Mouse (Mus musculus) forebrain, embryonic 16.5 days (tissue): Measurements from ENCODE around the gene Slc51a. TPM values are rescaled to one million over a fixed set of nuclear protein-coding genes. Genes with fewer than 3 reads are reported as not detected.

ENCODE experiments used
- ATAC-seq: fragments of 200-750 bp; cut with Nextera tagmentation; 2 replicates; pipeline ENCODE4 v1.8.0; 2017; ENCODE audit warnings: mild to moderate bottlenecking, moderate library complexity
- H3K27ac ChIP-seq: fragments of 300-500 bp; sonication (generic); 2 replicates; pipeline ENCODE4 v1.5.1; 2014; ENCODE audit warnings: low read length, control low read depth
- H3K27me3 ChIP-seq: fragments of 300-500 bp; sonication (generic); replicated peaks from 2 replicates; pipeline ENCODE4 v1.6.1; 2014; ENCODE audit warnings: low read length; ENCODE audit not compliant: control insufficient read depth, insufficient read depth
- H3K36me3 ChIP-seq: fragments of 300-500 bp; sonication (generic); 2 replicates; pipeline ENCODE4 v1.6.1; 2014; ENCODE audit not compliant: control insufficient read depth, insufficient read depth
- H3K4me1 ChIP-seq: fragments of 300-500 bp; sonication (generic); replicated peaks from 2 replicates; pipeline ENCODE4 v1.6.1; 2014; ENCODE audit warnings: low read length; ENCODE audit not compliant: control insufficient read depth, insufficient read depth
- H3K4me2 ChIP-seq: fragments of 300-500 bp; sonication (generic); 2 replicates; pipeline ENCODE4 v1.6.1; 2014; ENCODE audit warnings: mild to moderate bottlenecking, low read length, control low read depth
- H3K4me3 ChIP-seq: fragments of 300-500 bp; sonication (generic); replicated peaks from 2 replicates; pipeline ENCODE4 v1.5.1; 2014; ENCODE audit warnings: mild to moderate bottlenecking, low read length, control low read depth
- H3K9ac ChIP-seq: fragments of 300-500 bp; sonication (generic); replicated peaks from 2 replicates; pipeline ENCODE4 v1.6.1; 2014; ENCODE audit warnings: low read depth, low read length, control low read depth
- H3K9me3 ChIP-seq: fragments of 300-500 bp; sonication (generic); 2 replicates; pipeline ENCODE4 v1.6.1; 2016; ENCODE audit warnings: low read length; ENCODE audit not compliant: control insufficient read depth
- WGBS: fragments of 180-500 bp; shearing (Covaris S2); extraction: QIAGEN DNeasy Blood & Tissue Kit; methylation state at CpG from one replicate; pipeline ENCODE4 v1.1.7; 2014; 5-methylcytosine and 5-hydroxymethylcytosine counted together
- polyA plus RNA-seq: library from polyadenylated mRNA; unstranded; fragments of >200 nt; fragmentation: Nextera tagmentation; extraction: Ambion mirVana; gene quantifications from 2 replicates; pipeline ENCODE4 v1.2.1, GENCODE M21; 2015

Slc51a gene
- polyA plus RNA-seq, 1 experiment from 2014 or later, result 0.09 TPM

GRCm38 (mm10) chr16:32484431-32484871 is 3.2 kb downstream of the Slc51a start:
- Histone ChIP-seq H3K27ac (no peak overlapping the region), H3K4me2 (no peak overlapping the region), H3K9ac (no peak overlapping the region), H3K27me3 (no peaks in the 10 kb centered on the region), H3K4me3 (no peak overlapping the region), H3K9me3 (no peaks in the 10 kb centered on the region), H3K36me3 (no peaks in the 10 kb centered on the region), H3K4me1 (no peaks in the 10 kb centered on the region)
- WGBS, result 59% methylated on average over 7 of the region's 7 CpGs
- no peak for ATAC-seq

- H3K27me3 ChIP-seq, result no peaks in the 10 kb centered on the region
Observed at GRCm38 (mm10) chr16:32479415-32479814, 8.3 kb downstream of the Slc51a start.

GRCm38 (mm10) chr16:32477315-32477714 is 10.4 kb downstream of the Slc51a start:
- WGBS, result 93% methylated on average over 6 of the region's 6 CpGs
- peaks cover 3% of the 10 kb centered on the region; the same call in 1 of the 2 replicates for H3K36me3 ChIP-seq
- H3K9me3 ChIP-seq, result no peaks in the 10 kb centered on the region
- H3K4me3 ChIP-seq, result no peak overlapping the region
- no peak overlapping the region for H3K9ac ChIP-seq
- no peak overlapping the region for H3K4me2 ChIP-seq
- H3K27me3 ChIP-seq, result no peaks in the 10 kb centered on the region
- H3K4me1 ChIP-seq, result no peaks in the 10 kb centered on the region
- H3K27ac ChIP-seq, result no peak overlapping the region
- ATAC-seq, result no peak

More at GRCm38 (mm10) chr16:32479415-32479814, 8.3 kb downstream of the Slc51a start:
- H3K4me3 ChIP-seq, result no peak overlapping the region
- H3K4me2 ChIP-seq, result no peak overlapping the region
- H3K27ac ChIP-seq, result no peak overlapping the region
- ATAC-seq, result no peak
- no peak overlapping the region for H3K9ac ChIP-seq
- no peaks in the 10 kb centered on the region for H3K36me3 ChIP-seq
- no peaks in the 10 kb centered on the region for H3K4me1 ChIP-seq
- 75% methylated on average over 2 of the region's 2 CpGs for WGBS
- H3K9me3 ChIP-seq, result no peaks in the 10 kb centered on the region

- no peak overlapping the region for H3K4me2 ChIP-seq
- H3K9ac ChIP-seq, result no peak overlapping the region
- no peak overlapping the region for H3K27ac ChIP-seq
- peaks cover 11% of the 10 kb centered on the region for H3K36me3 ChIP-seq
- WGBS, result 75% methylated on average over 7 of the region's 7 CpGs
- H3K27me3 ChIP-seq, result no peaks in the 10 kb centered on the region
- H3K4me1 ChIP-seq, result no peaks in the 10 kb centered on the region
- H3K9me3 ChIP-seq, result no peaks in the 10 kb centered on the region
- ATAC-seq, result no peak
- no peak overlapping the region for H3K4me3 ChIP-seq
Observed at GRCm38 (mm10) chr16:32472276-32473015, 15.2 kb downstream of the Slc51a start.

GRCm38 (mm10) chr16:32469404-32470105 is 18.1 kb downstream of the Slc51a start:
- no peaks in the 10 kb centered on the region for H3K4me1 ChIP-seq
- no peaks in the 10 kb centered on the region for H3K9me3 ChIP-seq
- 85% methylated on average over 5 of the region's 5 CpGs for WGBS
- no peak overlapping the region for H3K4me2 ChIP-seq
- no peak overlapping the region for H3K4me3 ChIP-seq
- ATAC-seq, result no peak
- H3K9ac ChIP-seq, result no peak overlapping the region
- no peak overlapping the region for H3K27ac ChIP-seq
- no peaks in the 10 kb centered on the region for H3K27me3 ChIP-seq
- H3K36me3 ChIP-seq, result peaks cover 14% of the 10 kb centered on the region

GRCm38 (mm10) chr16:32468488-32468887 is 19.2 kb downstream of the Slc51a start:
- Histone ChIP-seq H3K27me3 (no peaks in the 10 kb centered on the region), H3K27ac (no peak overlapping the region), H3K9ac (no peak overlapping the region), H3K36me3 (peaks cover 14% of the 10 kb centered on the region), H3K4me2 (no peak overlapping the region), H3K4me1 (no peaks in the 10 kb centered on the region), H3K9me3 (no peaks in the 10 kb centered on the region), H3K4me3 (no peak overlapping the region)
- 93% methylated on average over 3 of the region's 3 CpGs for whole genome bisulfite sequencing
- no peak for ATAC-seq

- H3K9me3 ChIP-seq, result no peaks in the 10 kb centered on the region
- H3K4me3 ChIP-seq, result no peak overlapping the region
- H3K27me3 ChIP-seq, result no peaks in the 10 kb centered on the region
- H3K4me1 ChIP-seq, result no peaks in the 10 kb centered on the region
- H3K36me3 ChIP-seq, result peaks cover 6% of the 10 kb centered on the region
- no peak overlapping the region for H3K27ac ChIP-seq
- ATAC-seq, result no peak
- H3K9ac ChIP-seq, result no peak overlapping the region
- WGBS, result 0% methylated on average over 1 of the region's 1 CpGs
- no peak overlapping the region for H3K4me2 ChIP-seq
Observed at GRCm38 (mm10) chr16:32464908-32465307, 22.8 kb downstream of the Slc51a start.

- Histone ChIP-seq H3K27me3 (no peaks in the 10 kb centered on the region), H3K9ac (no peak overlapping the region), H3K36me3 (peaks cover 4% of the 10 kb centered on the region; the same call in 1 of the 2 replicates), H3K27ac (no peak overlapping the region), H3K4me2 (no peak overlapping the region), H3K4me1 (no peaks in the 10 kb centered on the region), H3K4me3 (no peak overlapping the region), H3K9me3 (no peaks in the 10 kb centered on the region)
- 90% methylated on average over 2 of the region's 2 CpGs for WGBS
- no peak for ATAC-seq
Observed at GRCm38 (mm10) chr16:32463426-32463825, 24.3 kb downstream of the Slc51a start.

- H3K4me3 ChIP-seq, result no peak overlapping the region
- WGBS, result 95% methylated on average over 16 of the region's 16 CpGs
- H3K9ac ChIP-seq, result no peak overlapping the region
- no peaks in the 10 kb centered on the region for H3K4me1 ChIP-seq
- no peaks in the 10 kb centered on the region for H3K9me3 ChIP-seq
- no peak overlapping the region for H3K27ac ChIP-seq
- no peaks in the 10 kb centered on the region for H3K27me3 ChIP-seq
- H3K4me2 ChIP-seq, result no peak overlapping the region
- H3K36me3 ChIP-seq, result peaks cover 4% of the 10 kb centered on the region; the same call in 1 of the 2 replicates
- no peak for ATAC-seq
Observed at GRCm38 (mm10) chr16:32462950-32463349, 24.7 kb downstream of the Slc51a start.
